Mouse (Mus musculus): ENCODE results near the gene Gm49450.

The Gm49450 gene

DNA sequence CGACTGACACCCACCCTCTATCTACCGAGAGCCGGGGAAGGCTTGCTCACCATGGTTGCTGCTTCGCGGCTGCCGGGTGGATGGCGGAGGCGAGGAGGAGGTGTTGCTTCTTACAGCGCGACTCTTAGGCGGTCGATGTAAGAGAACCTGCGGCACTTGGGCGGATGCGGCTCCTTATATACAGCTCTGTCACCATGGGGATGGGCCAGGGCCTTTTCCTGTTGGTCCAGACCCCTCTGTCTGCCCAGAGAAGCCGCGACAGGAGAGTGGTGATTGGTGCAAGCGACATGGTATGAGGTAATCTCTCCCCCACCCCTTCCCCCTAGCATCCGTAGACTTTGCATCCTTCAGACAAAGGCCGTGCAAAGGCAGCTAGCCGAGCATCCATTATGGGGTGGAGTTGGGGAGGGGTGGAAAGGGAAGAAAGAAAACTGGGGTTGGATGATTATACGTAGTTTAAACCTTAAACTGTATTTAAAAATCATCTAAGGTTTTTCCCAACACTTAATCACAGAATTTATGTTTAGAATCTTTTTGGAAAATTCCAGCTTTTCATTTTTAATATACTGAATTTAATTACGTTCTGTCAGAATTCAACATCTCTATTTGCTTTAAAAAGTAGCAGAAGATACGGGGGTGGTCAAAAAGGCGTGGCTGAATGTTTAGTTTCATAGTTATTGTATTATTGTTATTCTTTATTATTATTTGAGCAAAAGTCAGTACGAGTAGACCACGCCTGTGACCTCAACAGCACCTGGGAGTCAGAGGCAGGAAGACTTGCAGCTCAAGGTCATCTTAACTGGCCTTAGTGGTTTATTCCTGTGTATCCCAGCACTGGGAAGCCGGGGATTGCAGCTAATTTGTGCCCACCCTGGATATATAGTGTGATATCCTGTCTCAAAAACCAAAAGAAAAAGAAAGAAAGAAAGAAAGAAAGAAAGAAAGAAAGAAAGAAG lies at the start of gene Gm49450, which contains the start of gene Tuba1a:
Gm49450 (minus strand) TSS at position 151 of the 956 bp plus-strand sequence.
Tuba1a (minus strand) TSS at position 303 of the 956 bp plus-strand sequence.
- DNase-seq (ENCODE audit: low spot score in 2 of 2), result peak; percentile 90 to 96

DNA sequence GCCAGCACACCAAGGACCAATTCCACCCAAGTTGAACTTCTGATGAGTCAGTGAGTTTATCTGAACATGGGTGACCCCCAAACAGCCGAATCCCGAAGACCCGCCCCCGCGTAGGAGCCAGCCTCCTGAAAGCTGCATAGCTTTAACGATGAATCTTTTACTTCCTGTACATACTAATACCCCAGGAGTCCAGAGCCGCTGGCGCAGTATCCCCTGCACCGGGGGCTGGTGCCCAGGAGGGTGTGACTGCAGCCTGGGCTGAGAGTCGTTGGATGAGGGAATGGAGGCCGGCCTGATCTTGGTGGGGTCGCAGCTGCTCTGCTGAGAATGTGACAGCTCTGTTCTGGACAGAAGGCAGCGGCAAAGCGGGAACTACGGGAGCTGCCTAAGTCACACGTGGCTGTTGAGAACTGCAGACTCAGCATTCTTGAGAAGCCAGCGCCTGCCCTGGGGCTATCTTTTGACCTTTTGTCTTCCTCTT lies 48.1 kb upstream of the Gm49450 start:
- no peak for DNase-seq (ENCODE audit: low spot score in 2 of 2)

GRCm38 (mm10) chr15:99000535-99001283 lies 47.4 kb upstream of the Gm49450 start:
- peak in 1 of 2 experiments; percentile 52 for DNase-seq (ENCODE audit: low spot score in 2 of 2)

- no peak for DNase-seq (ENCODE audit: low spot score in 2 of 2)
These were observed 45.4 kb upstream of the Gm49450 start for GRCm38 (mm10) chr15:98998775-98999157.

GRCm38 (mm10) chr15:98997938-98998774 lies 44.8 kb upstream of the Gm49450 start:
- DNase-seq (ENCODE audit: low spot score in 2 of 2), result no peak

- no peak for DNase-seq (ENCODE audit: low spot score in 2 of 2)
These were observed 43.5 kb upstream of the Gm49450 start for GRCm38 (mm10) chr15:98996840-98997239.

DNA sequence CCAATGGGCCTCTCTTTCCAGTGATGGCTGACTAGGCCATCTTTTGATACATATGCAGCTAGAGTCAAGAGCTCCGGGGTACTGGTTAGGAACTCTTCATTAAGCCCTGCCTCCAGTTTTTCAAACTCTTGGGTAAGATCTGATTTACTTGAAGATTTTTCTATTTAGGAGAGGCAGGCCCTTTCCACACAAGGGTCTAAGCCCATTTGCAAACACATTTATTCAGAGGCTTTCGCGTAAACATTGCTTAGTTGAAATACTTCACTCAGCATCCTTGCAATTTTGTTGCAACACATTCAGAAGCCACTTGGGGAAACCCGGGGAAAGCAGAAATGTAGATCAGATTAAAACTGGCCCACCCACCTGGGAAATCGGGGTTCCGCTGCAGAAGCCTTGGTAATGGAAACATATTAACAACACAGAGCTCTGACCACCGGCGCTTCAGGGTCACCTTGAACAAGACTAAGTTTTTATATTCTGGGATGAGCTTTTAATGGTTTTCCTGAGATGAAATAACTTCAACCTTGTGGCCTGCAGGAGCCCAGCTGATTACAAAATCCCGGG lies 41.7 kb upstream of the Gm49450 start:
- no peak for DNase-seq (ENCODE audit: low spot score in 2 of 2)

DNA sequence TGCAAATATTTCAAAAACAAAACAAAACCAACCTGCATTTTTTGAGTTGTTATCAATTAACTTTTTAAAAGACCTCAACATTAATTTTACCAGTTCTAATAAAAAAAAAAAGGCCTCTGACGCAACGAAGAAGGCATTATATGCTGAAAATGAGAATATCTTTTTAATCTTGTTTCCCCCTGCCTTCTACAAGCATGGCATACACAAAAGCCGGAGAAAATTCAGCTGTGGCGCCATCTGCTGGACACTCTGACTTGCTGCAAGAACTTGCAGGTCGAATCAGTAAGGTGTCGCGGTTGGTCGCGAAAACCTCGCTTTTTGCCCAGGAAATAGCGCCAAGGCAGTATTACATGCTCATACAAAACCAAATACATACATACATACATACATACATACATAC lies 40.5 kb upstream of the Gm49450 start:
- peak; percentile 78 to 89 for DNase-seq (ENCODE audit: low spot score in 2 of 2)

DNA sequence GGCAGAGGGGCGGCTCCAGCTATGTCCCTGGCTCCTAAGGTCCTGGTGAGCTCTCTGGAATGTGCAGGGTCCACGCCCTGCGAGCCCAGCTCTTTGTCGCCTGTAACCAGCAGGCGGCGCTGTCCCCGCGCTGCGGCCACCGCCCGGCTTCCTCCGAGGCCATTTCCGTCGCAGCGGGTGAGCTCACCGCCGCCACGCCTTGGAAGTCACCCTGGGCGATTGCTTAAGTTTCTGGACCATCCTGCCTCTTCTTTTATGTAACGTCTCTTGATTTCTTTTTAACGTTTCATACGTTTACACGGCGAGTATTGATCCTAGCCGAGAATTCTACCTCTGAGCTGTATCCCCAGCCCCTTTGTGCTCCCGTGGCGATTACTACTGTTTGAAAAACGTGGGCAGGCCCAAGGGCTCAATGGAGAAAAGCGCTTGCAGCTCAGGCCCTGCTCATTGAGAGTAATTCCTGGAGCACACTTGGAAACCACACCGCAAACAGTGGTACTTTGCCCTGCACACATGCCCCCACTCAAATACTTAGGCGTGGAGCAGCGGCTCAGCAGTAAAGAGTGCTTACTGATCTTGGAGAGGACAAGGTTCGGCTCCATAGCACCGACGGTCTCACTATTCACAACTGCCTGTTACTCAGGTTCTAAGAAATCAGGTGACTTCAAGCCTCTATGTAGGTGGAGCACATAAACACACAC lies 39.9 kb upstream of the Gm49450 start:
- peak; percentile 91 to 98 for DNase-seq (ENCODE audit: low spot score in 2 of 2)

GRCm38 (mm10) chr15:98992086-98992912 lies 38.9 kb upstream of the Gm49450 start:
- no peak for DNase-seq (ENCODE audit: low spot score in 2 of 2)

GRCm38 (mm10) chr15:98991540-98992050 lies 38.2 kb upstream of the Gm49450 start:
- DNase-seq (ENCODE audit: low spot score in 2 of 2), result no peak

GRCm38 (mm10) chr15:98990669-98991539 lies 37.6 kb upstream of the Gm49450 start:
- no peak for DNase-seq (ENCODE audit: low spot score in 2 of 2)

DNA sequence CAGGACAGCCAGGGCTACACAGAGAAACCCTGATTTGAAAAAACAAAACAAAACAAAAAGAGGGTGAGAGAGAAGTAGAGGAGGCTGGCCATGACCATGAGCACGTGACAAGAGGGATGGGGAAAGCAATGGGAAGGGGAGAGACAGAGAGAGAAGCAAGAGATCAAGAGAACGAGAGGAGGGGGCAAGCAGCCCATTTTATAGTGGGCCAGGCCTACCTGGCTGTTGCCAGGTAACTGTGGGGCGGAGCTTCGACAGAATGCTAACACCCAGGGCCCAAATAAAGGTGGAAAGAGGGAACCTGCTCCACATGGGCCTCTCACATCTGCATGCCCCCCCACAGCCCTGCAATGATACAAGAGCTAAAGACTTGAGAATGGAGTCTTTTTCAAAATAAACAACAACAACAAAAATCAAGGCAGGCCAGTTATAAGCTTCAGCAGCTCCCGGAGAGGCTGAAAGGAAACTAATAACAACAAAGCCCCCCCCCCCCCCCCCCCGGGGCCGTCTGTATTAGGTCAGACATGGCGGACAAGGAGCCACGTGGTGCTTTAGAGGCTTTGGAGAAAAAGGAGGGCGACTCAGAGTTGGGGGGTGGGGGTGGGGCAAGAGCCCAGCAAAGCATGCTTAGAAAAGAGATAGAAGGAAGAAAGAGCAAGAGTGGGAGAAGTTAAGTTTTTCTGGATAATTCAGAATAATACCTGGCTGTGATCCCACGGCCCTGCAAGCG lies 36.5 kb upstream of the Gm49450 start:
- DNase-seq (ENCODE audit: low spot score in 2 of 2), result no peak

GRCm38 (mm10) chr15:98988787-98989186 lies 35.4 kb upstream of the Gm49450 start:
- DNase-seq (ENCODE audit: low spot score in 2 of 2), result no peak

DNA sequence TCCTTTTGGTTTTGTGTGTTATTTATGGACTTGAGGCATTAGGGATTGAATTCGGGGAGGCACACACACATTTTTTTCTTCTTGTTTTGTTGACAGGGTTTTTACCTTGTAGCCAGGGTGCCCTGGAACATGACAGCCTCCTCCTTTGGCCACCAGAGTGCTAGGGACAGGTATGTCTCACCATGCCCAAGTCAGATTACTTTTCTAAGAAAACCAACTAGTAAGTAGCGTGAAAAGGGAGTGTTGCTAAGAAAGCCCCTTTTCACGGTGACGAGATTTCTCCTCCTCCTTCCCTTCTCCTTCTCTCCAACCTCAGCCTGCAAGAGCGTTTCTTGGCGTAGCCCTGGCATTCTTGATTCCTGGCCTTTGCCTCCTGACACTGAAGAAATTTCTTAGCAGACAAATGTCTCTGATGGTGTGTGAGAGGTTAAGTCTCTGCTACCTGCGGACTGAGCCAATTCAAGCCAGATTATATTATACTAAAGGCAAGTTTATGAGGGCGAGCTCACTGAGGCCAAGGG lies 34.4 kb upstream of the Gm49450 start:
- DNase-seq (ENCODE audit: low spot score in 2 of 2), result no peak

DNA sequence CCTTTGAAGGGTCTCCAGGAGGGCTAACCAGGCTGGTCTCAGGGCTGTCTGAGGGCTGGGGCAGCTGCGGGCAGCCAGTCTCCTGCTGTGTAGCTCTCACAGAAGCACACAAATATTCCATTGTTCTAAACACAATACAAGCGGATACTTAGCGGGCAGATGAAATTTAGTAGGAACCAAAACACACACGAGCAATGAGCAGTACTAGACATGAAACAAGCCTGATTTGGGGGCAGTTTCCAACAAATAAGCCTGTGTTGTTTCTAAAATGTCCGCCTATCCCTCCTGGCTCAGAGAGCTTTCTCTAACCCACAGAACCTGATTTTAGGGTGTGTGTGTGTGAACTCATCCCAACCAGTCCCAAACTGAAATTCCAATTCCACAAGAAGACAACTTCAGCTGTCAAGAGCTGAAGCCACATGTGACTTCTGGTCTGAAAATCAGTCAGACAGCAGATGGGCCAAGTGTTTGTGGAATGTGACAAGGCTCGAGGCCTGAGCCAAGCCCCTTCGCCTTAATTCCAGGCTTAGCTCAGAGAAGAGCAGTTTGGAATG lies 33.8 kb upstream of the Gm49450 start:
- DNase-seq (ENCODE audit: low spot score in 2 of 2), result no peak

Measured in cerebellum, postnatal 4 days (tissue).